Mouse (Mus musculus) liver, adult 2 months (tissue): ENCODE data around the gene Tcte1.

ENCODE experiments used
- CTCF ChIP-seq: fragments of 200-500 bp; IDR thresholded peaks from 2 replicates; pipeline ENCODE4 v1.5.1; 2011; ENCODE audit warnings: low read depth, low read length, control low read depth
- POLR2A ChIP-seq: fragments of 200-500 bp; IDR thresholded peaks from 2 replicates; pipeline ENCODE4 v1.6.1; 2011; ENCODE audit warnings: low read length, control low read depth; ENCODE audit not compliant: insufficient read depth; ENCODE audit errors: extremely low read depth

DNA sequence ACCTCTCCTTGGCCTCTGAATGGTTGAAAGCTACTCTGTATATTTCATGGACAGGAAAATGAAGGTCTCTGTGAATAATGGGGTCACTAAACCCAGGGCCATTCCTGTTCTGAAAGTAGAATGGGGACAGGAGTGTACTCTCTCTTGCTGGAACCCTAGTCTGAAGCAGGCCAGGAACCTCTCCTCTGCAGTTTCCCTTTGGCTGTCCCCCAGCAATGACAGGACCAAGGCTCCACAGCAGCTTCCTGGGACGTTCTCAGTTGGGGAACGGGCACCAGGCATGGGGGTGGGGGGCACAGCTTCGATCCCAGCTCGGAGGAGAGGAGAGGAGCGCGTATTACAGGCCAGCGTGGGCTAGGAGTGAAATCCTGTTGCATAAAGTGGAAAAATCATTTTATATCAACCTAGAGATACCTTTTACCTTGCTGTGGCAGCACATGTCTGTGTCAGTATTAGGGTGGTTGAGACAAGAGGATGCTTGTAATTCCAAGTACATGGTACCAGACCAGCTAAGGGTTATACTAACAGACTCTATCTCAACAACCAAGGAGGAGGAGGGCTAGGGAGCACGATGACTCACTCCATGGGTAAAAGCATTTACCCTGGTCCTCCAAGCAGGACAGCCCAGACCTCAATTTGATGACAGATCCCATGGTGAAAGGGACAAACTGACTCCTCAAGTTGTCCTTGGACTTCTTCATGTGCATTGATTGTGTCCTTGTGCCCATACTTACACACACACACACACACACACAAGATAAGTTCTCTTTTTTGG, 52.1 kb downstream of the Tcte1 start:
- TF ChIP-seq POLR2A (no peak), CTCF (no peak)
